Mouse (Mus musculus): ENCODE measurements at regions not wholly inside any gene's neighbourhood (a gene's known extent, or its start where the extent isn't known, plus 50 kb on each side); places are given as distances from the start of the nearest gene placed in this dataset.
"Not testable (repeated sequence)": the region's sequence is repeated elsewhere in the genome, so short reads cannot be mapped to it uniquely, and the experiment has no call there.

- DNase-seq (ENCODE audit: low spot score) = no peak
Observed at GRCm38 (mm10) chr9:9606322-9606721, 367.4 kb upstream of the Arhgap42 start.

- DNase-seq (ENCODE audit: low spot score) = no peak
Observed at GRCm38 (mm10) chr9:9591263-9591662, 352.4 kb upstream of the Arhgap42 start.

GRCm38 (mm10) chr9:9583011-9583605 lies 344.2 kb upstream of the Arhgap42 start:
- no peak for DNase-seq (ENCODE audit: low spot score)

- no peak for DNase-seq (ENCODE audit: low spot score)
Observed at GRCm38 (mm10) chr9:9582301-9583010, 343.6 kb upstream of the Arhgap42 start.

GRCm38 (mm10) chr9:9568040-9568649 lies 329.2 kb upstream of the Arhgap42 start:
- DNase-seq (ENCODE audit: low spot score) = no peak

GRCm38 (mm10) chr9:9564551-9564950 lies 325.6 kb upstream of the Arhgap42 start:
- no peak for DNase-seq (ENCODE audit: low spot score)

GRCm38 (mm10) chr9:9548657-9549056 lies 309.8 kb upstream of the Arhgap42 start:
- DNase-seq (ENCODE audit: low spot score) = no peak

GRCm38 (mm10) chr9:9547570-9547969 lies 308.7 kb upstream of the Arhgap42 start:
- DNase-seq (ENCODE audit: low spot score) = no peak

GRCm38 (mm10) chr9:9547121-9547520 lies 308.2 kb upstream of the Arhgap42 start:
- no peak for DNase-seq (ENCODE audit: low spot score)

GRCm38 (mm10) chr9:9500345-9500744 lies 261.4 kb upstream of the Arhgap42 start:
- no peak for DNase-seq (ENCODE audit: low spot score)

- DNase-seq (ENCODE audit: low spot score) = no peak
Observed at GRCm38 (mm10) chr9:9493594-9494182, 254.8 kb upstream of the Arhgap42 start.

- no peak for DNase-seq (ENCODE audit: low spot score)
Observed at GRCm38 (mm10) chr9:9477145-9477544, 238.2 kb upstream of the Arhgap42 start.

GRCm38 (mm10) chr9:9475009-9475744 lies 236.3 kb upstream of the Arhgap42 start:
- DNase-seq (ENCODE audit: low spot score) = no peak

- no peak for DNase-seq (ENCODE audit: low spot score)
Observed at GRCm38 (mm10) chr9:9444213-9444612, 205.3 kb upstream of the Arhgap42 start.

- no peak for DNase-seq (ENCODE audit: low spot score)
Observed at GRCm38 (mm10) chr9:9420326-9420725, 181.4 kb upstream of the Arhgap42 start.

- no peak for DNase-seq (ENCODE audit: low spot score)
Observed at GRCm38 (mm10) chr9:9412460-9413181, 173.7 kb upstream of the Arhgap42 start.

- DNase-seq (ENCODE audit: low spot score) = not testable (repeated sequence)
Observed at GRCm38 (mm10) chr9:9394190-9394589, 155.3 kb upstream of the Arhgap42 start.

GRCm38 (mm10) chr9:9376650-9377189 lies 137.8 kb upstream of the Arhgap42 start:
- no peak for DNase-seq (ENCODE audit: low spot score)

- DNase-seq (ENCODE audit: low spot score) = peak; percentile 81
Observed at GRCm38 (mm10) chr9:9375304-9375904, 136.5 kb upstream of the Arhgap42 start.

- DNase-seq (ENCODE audit: low spot score) = no peak
Observed at GRCm38 (mm10) chr9:9372594-9372993, 133.7 kb upstream of the Arhgap42 start.

GRCm38 (mm10) chr9:9368731-9369130 lies 129.8 kb upstream of the Arhgap42 start:
- no peak for DNase-seq (ENCODE audit: low spot score)

Data from testis, postnatal 10 days (tissue).